Mouse (Mus musculus) kidney, embryonic 15.5 days (tissue): ENCODE data around the gene Klb. TPM values are rescaled to one million over a fixed set of nuclear protein-coding genes. Genes with fewer than 3 reads are reported as not detected.

Experiments
- ATAC-seq: fragments of 200-750 bp; cut with Nextera tagmentation; replicated peaks from 2 replicates; pipeline ENCODE4 v1.8.0; 2017; ENCODE audit warnings: moderate TSS enrichment; ENCODE audit not compliant: low FRiP score
- H3K27ac ChIP-seq: fragments of 300-500 bp; sonication (generic); 2 replicates; pipeline ENCODE4 v1.5.1; 2015; ENCODE audit warnings: mild to moderate bottlenecking, inconsistent platforms
- H3K27me3 ChIP-seq: fragments of 300-500 bp; sonication (generic); 2 replicates; pipeline ENCODE4 v1.6.1; 2015; ENCODE audit warnings: inconsistent platforms
- H3K36me3 ChIP-seq: fragments of 300-500 bp; sonication (generic); 2 replicates; pipeline ENCODE4 v1.6.1; 2015; ENCODE audit warnings: inconsistent platforms
- H3K4me1 ChIP-seq: fragments of 300-500 bp; sonication (generic); 2 replicates; pipeline ENCODE4 v1.6.1; 2015; ENCODE audit warnings: inconsistent platforms
- H3K4me2 ChIP-seq: fragments of 300-500 bp; sonication (generic); 2 replicates; pipeline ENCODE4 v1.6.1; 2015; ENCODE audit warnings: moderate library complexity, mild to moderate bottlenecking, inconsistent platforms
- H3K4me3 ChIP-seq: fragments of 300-500 bp; sonication (generic); replicated peaks from 2 replicates; pipeline ENCODE4 v1.5.1; 2015; ENCODE audit warnings: mild to moderate bottlenecking, inconsistent platforms
- H3K9ac ChIP-seq: fragments of 300-500 bp; sonication (generic); 2 replicates; pipeline ENCODE4 v1.6.1; 2015; ENCODE audit warnings: mild to moderate bottlenecking, inconsistent platforms
- H3K9me3 ChIP-seq: fragments of 300-500 bp; sonication (generic); replicated peaks from 2 replicates; pipeline ENCODE4 v1.6.1; 2016; ENCODE audit warnings: inconsistent platforms
- WGBS: fragments of 180-500 bp; shearing (Covaris S2); methylation state at CpG from one replicate; pipeline ENCODE4 v1.1.7; 2015; ENCODE audit warnings: mixed read lengths; 5-methylcytosine and 5-hydroxymethylcytosine counted together
- polyA plus RNA-seq: library from polyadenylated mRNA; unstranded; fragments of >200 nt; fragmentation: Nextera tagmentation; extraction: Ambion mirVana; gene quantifications from 2 replicates; pipeline ENCODE4 v1.2.1, GENCODE M21; 2015

Gene Klb
- polyA plus RNA-seq, 1 experiment from 2014 or later, result 0.44 TPM

- Histone ChIP-seq H3K4me2 (no peak overlapping the region), H3K9me3 (no peaks in the 10 kb centered on the region), H3K27ac (0 out of 2 replicates have a peak overlapping the region, but pooled peaks have one; percentile 37), H3K9ac (no peak overlapping the region), H3K36me3 (peaks cover 73% of the 10 kb centered on the region), H3K4me3 (no peak overlapping the region), H3K27me3 (no peaks in the 10 kb centered on the region), H3K4me1 (peaks cover 14% of the 10 kb centered on the region; the same call in 1 of the 2 replicates)
- peak; percentile 91 for ATAC-seq
- WGBS, result 74% methylated on average over 8 of the region's 8 CpGs
These were observed 74.7 kb downstream of the Klb start for GRCm38 (mm10) chr5:65422803-65423202.

GRCm38 (mm10) chr5:65424215-65424614 is 76.1 kb downstream of the Klb start:
- ATAC-seq, result no peak; the same call in 1 of the 2 replicates
- 79% methylated on average over 6 of the region's 6 CpGs for WGBS
- peaks cover 63% of the 10 kb centered on the region for H3K36me3 ChIP-seq
- H3K9me3 ChIP-seq, result no peaks in the 10 kb centered on the region
- no peak overlapping the region for H3K4me2 ChIP-seq
- H3K9ac ChIP-seq, result no peak overlapping the region
- peaks cover 18% of the 10 kb centered on the region; the same call in 1 of the 2 replicates for H3K4me1 ChIP-seq
- no peak overlapping the region for H3K4me3 ChIP-seq
- no peaks in the 10 kb centered on the region for H3K27me3 ChIP-seq
- no peak overlapping the region for H3K27ac ChIP-seq

- H3K4me3 ChIP-seq, result no peak overlapping the region
- no peak overlapping the region for H3K4me2 ChIP-seq
- H3K27me3 ChIP-seq, result no peaks in the 10 kb centered on the region
- no peaks in the 10 kb centered on the region for H3K9me3 ChIP-seq
- peaks cover 18% of the 10 kb centered on the region; the same call in 1 of the 2 replicates for H3K4me1 ChIP-seq
- H3K36me3 ChIP-seq, result peaks cover 58% of the 10 kb centered on the region
- no peak for ATAC-seq
- H3K27ac ChIP-seq, result no peak overlapping the region
- 91% methylated on average over 5 of the region's 5 CpGs for WGBS
- no peak overlapping the region for H3K9ac ChIP-seq
These were observed 77.1 kb downstream of the Klb start for GRCm38 (mm10) chr5:65425251-65425650.

- 47% methylated on average over 4 of the region's 4 CpGs for WGBS
- H3K9me3 ChIP-seq, result no peaks in the 10 kb centered on the region
- ATAC-seq, result no peak
These were observed 80.2 kb downstream of the Klb start for GRCm38 (mm10) chr5:65428321-65428720.

GRCm38 (mm10) chr5:65429441-65429840 is 81.3 kb downstream of the Klb start:
- 89% methylated on average over 5 of the region's 5 CpGs for WGBS
- Histone ChIP-seq H3K36me3 (peaks cover 27% of the 10 kb centered on the region), H3K4me3 (no peak overlapping the region), H3K9ac (no peak overlapping the region), H3K27me3 (no peaks in the 10 kb centered on the region), H3K4me1 (peaks cover 10% of the 10 kb centered on the region; the same call in 1 of the 2 replicates), H3K27ac (no peak overlapping the region), H3K9me3 (no peaks in the 10 kb centered on the region), H3K4me2 (no peak overlapping the region)
- no peak for ATAC-seq

More at GRCm38 (mm10) chr5:65428321-65428720, 80.2 kb downstream of the Klb start:
- Histone ChIP-seq H3K27ac (no peak overlapping the region), H3K4me1 (0 out of 2 replicates have a peak, but pooled peaks cover 4% of the 10 kb centered on the region), H3K27me3 (no peaks in the 10 kb centered on the region), H3K4me3 (no peak overlapping the region), H3K9ac (no peak overlapping the region), H3K4me2 (no peak overlapping the region), H3K36me3 (peaks cover 36% of the 10 kb centered on the region)

Other genes starting within 250 kb of the Klb start
- gene Klhl5, start 240.8 kb upstream of the Klb start, polyA plus RNA-seq, result 18.4 and 19.0 TPM in 2 replicates
- gene Wdr19, start 148.6 kb upstream of the Klb start, polyA plus RNA-seq, result 9.9 and 13.7 TPM in 2 replicates
- gene Rfc1, start 12.6 kb upstream of the Klb start, polyA plus RNA-seq, result 95.3 and 96.5 TPM in 2 replicates
- 1,013 and 1,049 TPM in 2 replicates for gene Rpl9, start 43.1 kb downstream of the Klb start, polyA plus RNA-seq
- 61.0 and 71.5 TPM in 2 replicates for gene Lias, start 43.2 kb downstream of the Klb start, polyA plus RNA-seq
- gene Ugdh, start 87.6 kb downstream of the Klb start, polyA plus RNA-seq, result 92.0 and 97.3 TPM in 2 replicates
- not detected in 2 replicates for gene Gm43552, start 144.5 kb downstream of the Klb start, polyA plus RNA-seq
- gene Smim14, start 188.9 kb downstream of the Klb start, polyA plus RNA-seq, result 96.9 and 107 TPM in 2 replicates
- gene Ube2k, start 188.9 kb downstream of the Klb start, polyA plus RNA-seq, result 171 and 184 TPM in 2 replicates